Mouse (Mus musculus) intestine, embryonic 15.5 days (tissue): Measurements from ENCODE around the gene I0C0044D17Rik. TPM values are rescaled to one million over a fixed set of nuclear protein-coding genes. Genes with fewer than 3 reads are reported as not detected.

Experiments
- ATAC-seq: fragments of 200-750 bp; cut with Nextera tagmentation; 2 replicates; pipeline ENCODE4 v1.8.0; 2017; ENCODE audit warnings: moderate TSS enrichment, moderate library complexity
- H3K27ac ChIP-seq: fragments of 300-500 bp; sonication (generic); 2 replicates; pipeline ENCODE4 v1.5.1; 2015; ENCODE audit warnings: mild to moderate bottlenecking, inconsistent platforms
- H3K27me3 ChIP-seq: fragments of 300-500 bp; sonication (generic); replicated peaks from 2 replicates; pipeline ENCODE4 v1.6.1; 2015; ENCODE audit warnings: inconsistent platforms
- H3K36me3 ChIP-seq: fragments of 300-500 bp; sonication (generic); 2 replicates; pipeline ENCODE4 v1.6.1; 2015; ENCODE audit warnings: inconsistent platforms
- H3K4me1 ChIP-seq: fragments of 300-500 bp; sonication (generic); replicated peaks from 2 replicates; pipeline ENCODE4 v1.6.1; 2015; ENCODE audit warnings: inconsistent platforms
- H3K4me2 ChIP-seq: fragments of 300-500 bp; sonication (generic); replicated peaks from 2 replicates; pipeline ENCODE4 v1.6.1; 2015; ENCODE audit warnings: mild to moderate bottlenecking, inconsistent platforms
- H3K4me3 ChIP-seq: fragments of 300-500 bp; sonication (generic); replicated peaks from 2 replicates; pipeline ENCODE4 v1.5.1; 2015; ENCODE audit warnings: inconsistent platforms
- H3K9ac ChIP-seq: fragments of 300-500 bp; sonication (generic); 2 replicates; pipeline ENCODE4 v1.6.1; 2015; ENCODE audit warnings: inconsistent platforms
- H3K9me3 ChIP-seq: fragments of 300-500 bp; sonication (generic); 2 replicates; pipeline ENCODE4 v1.6.1; 2016; ENCODE audit warnings: inconsistent platforms
- WGBS: fragments of 180-500 bp; shearing (Covaris S2); methylation state at CpG from one replicate; pipeline ENCODE4 v1.1.7; 2015; 5-methylcytosine and 5-hydroxymethylcytosine counted together
- polyA plus RNA-seq: library from polyadenylated mRNA; unstranded; fragments of >200 nt; fragmentation: Nextera tagmentation; extraction: Ambion mirVana; gene quantifications from 2 replicates; pipeline ENCODE4 v1.2.1, GENCODE M21; 2015

The I0C0044D17Rik gene
- polyA plus RNA-seq, 1 experiment from 2014 or later: not detected

GRCm38 (mm10) chr4:98822478-98822877 is 1.2 kb downstream of the I0C0044D17Rik start:
- H3K4me2 ChIP-seq: no peak overlapping the region
- no peak overlapping the region for H3K27ac ChIP-seq
- no peaks in the 10 kb centered on the region for H3K9me3 ChIP-seq
- peaks cover 8% of the 10 kb centered on the region for H3K4me1 ChIP-seq
- H3K36me3 ChIP-seq: no peaks in the 10 kb centered on the region
- no peak overlapping the region for H3K4me3 ChIP-seq
- no peaks in the 10 kb centered on the region for H3K27me3 ChIP-seq
- no peak overlapping the region for H3K9ac ChIP-seq
- ATAC-seq: no peak
- 59% methylated on average over 3 of the region's 3 CpGs for WGBS

DNA sequence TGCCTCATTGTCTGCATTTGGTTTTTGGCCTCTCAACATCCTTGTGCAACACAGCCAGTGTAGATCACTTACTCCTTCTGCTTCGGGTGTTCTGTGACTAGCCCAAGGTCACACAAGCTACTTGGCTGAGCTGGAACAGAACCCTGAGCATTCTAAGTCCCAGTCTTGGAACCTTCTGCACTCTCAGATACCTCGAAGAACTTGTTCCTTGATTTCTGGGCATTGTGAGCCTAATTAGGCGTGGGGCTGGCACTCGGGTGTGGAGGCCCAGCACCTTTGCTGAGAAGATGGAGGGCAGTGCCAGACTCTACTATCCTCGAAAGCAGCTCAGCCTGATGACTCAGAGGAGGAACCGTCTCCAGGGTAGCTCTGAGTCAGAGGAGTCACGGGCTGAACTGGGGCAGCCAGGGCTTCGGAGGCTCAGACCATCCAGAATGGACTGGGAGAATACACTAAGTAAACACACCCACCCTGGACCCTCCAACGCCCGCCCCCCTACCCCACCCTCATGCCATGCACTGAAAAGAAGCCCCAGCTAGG is 4.4 kb downstream of the I0C0044D17Rik start:
- no peak for ATAC-seq
- no peaks in the 10 kb centered on the region for H3K36me3 ChIP-seq
- no peak overlapping the region for H3K4me2 ChIP-seq
- H3K9me3 ChIP-seq: no peaks in the 10 kb centered on the region
- no peak overlapping the region for H3K27ac ChIP-seq
- H3K9ac ChIP-seq: no peak overlapping the region
- 72% methylated on average over 10 of the region's 10 CpGs for WGBS
- H3K4me1 ChIP-seq: peaks cover 11% of the 10 kb centered on the region
- H3K4me3 ChIP-seq: no peak overlapping the region
- H3K27me3 ChIP-seq: peaks cover 8% of the 10 kb centered on the region; the same call in 1 of the 2 replicates

- under 1% methylated on average over 72 of the region's 72 CpGs for WGBS
- Histone ChIP-seq H3K36me3 (no peaks in the 10 kb centered on the region), H3K27me3 (peaks cover 8% of the 10 kb centered on the region; the same call in 1 of the 2 replicates), H3K4me3 (peak within 1 kb of the TSS; percentile 78), H3K9ac (peak within 1 kb of the TSS; percentile 67), H3K4me2 (peak within 1 kb of the TSS; percentile 97), H3K9me3 (no peaks in the 10 kb centered on the region), H3K27ac (peak within 1 kb of the TSS; percentile 54; the same call in 1 of the 2 replicates), H3K4me1 (peaks cover 11% of the 10 kb centered on the region)
- peak; percentile 88 for ATAC-seq
Measured at GRCm38 (mm10) chr4:98817184-98817911, 6.3 kb downstream of the I0C0044D17Rik start, which contains the start of gene Kank4. TSS of gene Kank4 (minus strand) at chr4:98817537.

- peak overlapping the region; percentile 67 for H3K9ac ChIP-seq
- peaks cover 8% of the 10 kb centered on the region; the same call in 1 of the 2 replicates for H3K27me3 ChIP-seq
- no peaks in the 10 kb centered on the region for H3K9me3 ChIP-seq
- H3K4me1 ChIP-seq: peaks cover 11% of the 10 kb centered on the region
- peak overlapping the region; percentile 78 for H3K4me3 ChIP-seq
- no peaks in the 10 kb centered on the region for H3K36me3 ChIP-seq
- WGBS: 2% methylated on average over 14 of the region's 14 CpGs
- no peak overlapping the region for H3K27ac ChIP-seq
- no peak for ATAC-seq
- H3K4me2 ChIP-seq: peak overlapping the region; percentile 97
Measured at GRCm38 (mm10) chr4:98816807-98817183, 6.8 kb downstream of the I0C0044D17Rik start.

DNA sequence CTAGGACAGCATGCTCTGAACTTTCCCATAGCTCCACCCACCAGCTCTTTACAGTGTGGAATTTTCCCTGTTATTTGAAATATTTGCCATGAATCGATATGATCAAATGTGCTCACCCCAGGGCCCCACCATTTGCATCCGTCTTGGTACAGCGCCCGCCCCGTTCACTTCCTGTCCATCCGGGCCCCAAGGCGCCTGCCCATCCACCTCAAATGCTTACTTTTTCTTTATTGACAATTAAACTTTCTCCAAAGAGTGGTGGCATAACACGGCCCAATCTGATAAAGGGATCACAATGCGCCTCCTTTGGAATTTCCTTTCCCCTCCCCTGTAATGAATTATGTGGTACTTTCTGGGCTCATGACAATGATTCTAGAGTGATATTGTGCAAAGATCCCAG is 17.3 kb downstream of the I0C0044D17Rik start:
- Histone ChIP-seq H3K9me3 (no peaks in the 10 kb centered on the region), H3K27ac (no peak overlapping the region), H3K4me1 (no peaks in the 10 kb centered on the region), H3K9ac (no peak overlapping the region), H3K27me3 (no peaks in the 10 kb centered on the region), H3K4me2 (no peak overlapping the region), H3K4me3 (no peak overlapping the region), H3K36me3 (no peaks in the 10 kb centered on the region)
- WGBS: 77% methylated on average over 9 of the region's 9 CpGs
- no peak for ATAC-seq

GRCm38 (mm10) chr4:98805291-98806048 is 18.2 kb downstream of the I0C0044D17Rik start:
- Histone ChIP-seq H3K4me2 (no peak overlapping the region), H3K4me1 (no peaks in the 10 kb centered on the region), H3K9ac (no peak overlapping the region), H3K9me3 (no peaks in the 10 kb centered on the region), H3K27me3 (no peaks in the 10 kb centered on the region), H3K4me3 (no peak overlapping the region), H3K36me3 (no peaks in the 10 kb centered on the region), H3K27ac (no peak overlapping the region)
- 60% methylated on average over 12 of the region's 12 CpGs for WGBS
- ATAC-seq: no peak

DNA sequence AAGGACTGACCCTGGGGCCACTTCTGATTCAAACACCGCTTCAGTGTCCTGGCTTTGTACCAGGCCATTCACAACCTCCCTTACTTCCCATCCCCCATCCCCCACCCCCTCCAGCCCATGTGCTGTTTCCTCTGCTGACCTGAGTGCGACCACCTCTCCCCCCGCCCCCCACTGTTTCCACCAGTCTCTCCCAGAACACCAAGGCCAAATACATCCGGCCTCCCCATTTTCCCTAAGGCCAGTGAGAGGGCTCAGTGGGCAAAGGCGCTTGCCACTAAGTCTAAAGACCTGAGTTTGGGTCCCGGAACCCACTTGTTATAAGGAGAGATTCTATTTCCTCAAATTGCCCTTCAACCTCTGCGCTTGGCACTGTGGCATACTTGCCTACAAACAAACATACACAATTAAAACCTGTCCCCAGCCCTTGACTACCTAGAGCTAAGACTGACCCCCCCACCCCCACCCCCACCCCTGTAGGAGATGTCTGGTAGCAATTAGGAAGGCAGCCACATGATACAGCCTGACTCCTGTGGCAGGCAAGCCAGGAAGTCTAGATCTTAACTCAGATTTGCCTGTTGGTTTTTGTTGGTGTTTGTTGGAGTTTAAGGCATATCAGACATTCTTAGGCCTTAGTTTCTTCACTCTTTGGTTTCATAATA is 19.0 kb downstream of the I0C0044D17Rik start:
- 77% methylated on average over 7 of the region's 7 CpGs for WGBS
- no peak overlapping the region for H3K27ac ChIP-seq
- H3K27me3 ChIP-seq: no peaks in the 10 kb centered on the region
- H3K36me3 ChIP-seq: no peaks in the 10 kb centered on the region
- no peak for ATAC-seq
- no peak overlapping the region for H3K4me3 ChIP-seq
- no peaks in the 10 kb centered on the region for H3K4me1 ChIP-seq
- no peak overlapping the region for H3K4me2 ChIP-seq
- no peak overlapping the region for H3K9ac ChIP-seq
- no peaks in the 10 kb centered on the region for H3K9me3 ChIP-seq

DNA sequence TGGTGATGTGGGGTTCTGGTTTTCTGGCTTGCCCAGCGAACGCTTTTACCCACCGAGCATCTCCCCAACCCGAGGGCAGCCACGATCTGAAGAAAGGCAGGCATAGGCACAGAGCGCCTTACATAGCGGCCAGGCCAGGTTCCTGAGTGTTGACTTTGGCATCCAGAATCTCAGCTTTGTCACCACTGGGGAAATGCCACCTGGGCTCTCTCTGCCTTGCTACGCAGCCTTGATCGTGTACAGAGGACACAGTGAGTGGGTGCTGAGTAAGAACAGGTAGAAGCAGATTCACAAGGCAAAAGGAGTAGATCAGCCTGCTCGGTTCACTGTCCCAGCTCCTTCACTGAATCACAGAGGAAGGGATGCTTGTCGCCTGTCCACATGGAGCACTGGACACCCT is 21.9 kb downstream of the I0C0044D17Rik start:
- no peak overlapping the region for H3K4me3 ChIP-seq
- H3K27me3 ChIP-seq: no peaks in the 10 kb centered on the region
- no peaks in the 10 kb centered on the region for H3K9me3 ChIP-seq
- WGBS: 91% methylated on average over 11 of the region's 11 CpGs
- H3K27ac ChIP-seq: no peak overlapping the region
- no peaks in the 10 kb centered on the region for H3K36me3 ChIP-seq
- H3K4me2 ChIP-seq: no peak overlapping the region
- H3K4me1 ChIP-seq: peaks cover 3% of the 10 kb centered on the region; the same call in 1 of the 2 replicates
- no peak overlapping the region for H3K9ac ChIP-seq
- no peak for ATAC-seq

GRCm38 (mm10) chr4:98800824-98801223 is 22.8 kb downstream of the I0C0044D17Rik start:
- 83% methylated on average over 8 of the region's 8 CpGs for WGBS
- ATAC-seq: no peak

DNA sequence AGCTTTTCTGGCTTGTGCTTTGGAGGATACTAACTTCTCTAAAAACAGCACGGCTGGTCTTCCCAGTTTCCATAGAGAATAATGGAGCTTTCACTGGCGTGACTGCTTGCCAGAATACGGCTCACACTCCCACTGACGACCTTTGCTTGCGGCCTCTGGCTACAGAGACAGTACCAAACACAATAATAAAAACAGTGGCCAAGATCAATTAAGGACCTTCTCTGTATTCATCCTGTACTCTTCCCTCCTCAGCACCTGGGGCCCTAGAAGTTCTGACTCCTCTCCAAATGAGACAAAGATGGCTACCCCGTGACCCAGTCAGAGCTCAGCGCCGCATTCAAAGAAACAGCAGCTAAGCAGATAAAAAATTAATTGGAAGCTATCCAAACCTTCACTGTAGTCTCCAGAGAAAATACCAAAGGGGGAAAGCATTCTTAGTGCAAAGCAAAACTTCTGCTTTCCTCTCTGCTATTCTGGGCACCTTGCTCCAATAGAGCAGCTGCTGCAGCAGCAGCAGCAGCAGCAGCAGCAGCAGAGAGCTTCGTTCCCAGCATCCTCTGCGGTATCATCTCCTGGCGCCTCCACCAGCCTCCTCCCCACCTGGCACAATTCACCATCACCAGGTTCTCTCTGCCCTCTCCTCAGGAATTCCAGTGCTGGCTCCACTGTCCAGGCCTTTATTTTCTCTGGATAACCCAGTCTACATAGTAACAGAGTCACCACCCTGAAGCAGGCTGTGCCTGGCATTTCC is 26.9 kb downstream of the I0C0044D17Rik start:
- Histone ChIP-seq H3K4me1 (peaks cover 10% of the 10 kb centered on the region; the same call in 1 of the 2 replicates), H3K4me3 (no peak overlapping the region), H3K9me3 (no peaks in the 10 kb centered on the region), H3K9ac (no peak overlapping the region), H3K36me3 (no peaks in the 10 kb centered on the region), H3K27me3 (no peaks in the 10 kb centered on the region), H3K27ac (peak overlapping the region; percentile 57), H3K4me2 (0 out of 2 replicates have a peak overlapping the region, but pooled peaks have one; percentile 11)
- 50% methylated on average over 11 of the region's 11 CpGs for WGBS
- ATAC-seq: peak; percentile 59; the same call in 1 of the 2 replicates

More at GRCm38 (mm10) chr4:98800824-98801223, 22.8 kb downstream of the I0C0044D17Rik start:
- Histone ChIP-seq H3K4me1 (peaks cover 10% of the 10 kb centered on the region; the same call in 1 of the 2 replicates), H3K9me3 (no peaks in the 10 kb centered on the region), H3K9ac (no peak overlapping the region), H3K27ac (no peak overlapping the region), H3K36me3 (no peaks in the 10 kb centered on the region), H3K4me2 (no peak overlapping the region), H3K4me3 (no peak overlapping the region), H3K27me3 (no peaks in the 10 kb centered on the region)

GRCm38 (mm10) chr4:98795241-98795640 is 28.4 kb downstream of the I0C0044D17Rik start:
- no peak overlapping the region for H3K27ac ChIP-seq
- H3K36me3 ChIP-seq: no peaks in the 10 kb centered on the region
- H3K4me3 ChIP-seq: no peak overlapping the region
- no peak overlapping the region for H3K9ac ChIP-seq
- H3K4me1 ChIP-seq: peaks cover 10% of the 10 kb centered on the region; the same call in 1 of the 2 replicates
- WGBS: 75% methylated on average over 2 of the region's 2 CpGs
- H3K27me3 ChIP-seq: no peaks in the 10 kb centered on the region
- H3K4me2 ChIP-seq: no peak overlapping the region
- H3K9me3 ChIP-seq: no peaks in the 10 kb centered on the region
- ATAC-seq: no peak
